ENCODE assay signal across 32 mouse cellular contexts in genomic region chr16:18645329-18645728, GRCm38 (mm10). TPM values are rescaled to one million over a fixed set of nuclear protein-coding genes. Genes with fewer than 3 reads are reported as not detected.
DNase-seq lines count a peak whose midpoint lies in the region; ATAC-seq lines count a peak whose summit lies in the region.
"Had no signal": no experiment of that assay in that cellular context is flagged by ENCODE, and none has a peak within 500 bp of the region (broad histone marks: within the 10 kb centered on the region; RNA-seq: fewer than 3 reads in every experiment).

No protein-coding gene starts in this region.

- no peak overlapping the region for H3K4me3 ChIP-seq in embryonic facial prominence, embryonic 13.5 days
- no peak overlapping the region for H3K4me3 ChIP-seq in embryonic facial prominence, embryonic 10.5 days
- no peak overlapping the region for H3K4me3 ChIP-seq in limb, embryonic 12.5 days (replicated peaks)
- H3K4me3 ChIP-seq in limb, embryonic 10.5 days, result no peak overlapping the region
- H3K4me3 ChIP-seq in limb, embryonic 13.5 days, result no peak overlapping the region
- no peak overlapping the region for H3K4me3 ChIP-seq in stomach, embryonic 16.5 days (replicated peaks; ENCODE audit: low read length)
- H3K4me3 ChIP-seq: forebrain, embryonic 10.5 days; forebrain, embryonic 15.5 days; gastrocnemius, adult 2 months; heart, adult 2 months; heart, embryonic 13.5 days; midbrain, embryonic 15.5 days; neural tube, embryonic 15.5 days had no signal

- H3K4me1 ChIP-seq in embryonic facial prominence, embryonic 13.5 days, result peaks cover 7% of the 10 kb centered on the region
- H3K4me1 ChIP-seq in embryonic facial prominence, embryonic 10.5 days, result peaks cover 6% of the 10 kb centered on the region; the same call in 1 of the 2 replicates
- no peaks in the 10 kb centered on the region for H3K4me1 ChIP-seq in limb, embryonic 12.5 days (replicated peaks)
- H3K4me1 ChIP-seq in limb, embryonic 10.5 days, result no peaks in the 10 kb centered on the region
- peaks cover 11% of the 10 kb centered on the region; the same call in 1 of the 2 replicates for H3K4me1 ChIP-seq in limb, embryonic 13.5 days
- H3K4me1 ChIP-seq in stomach, embryonic 16.5 days (ENCODE audit: control insufficient read depth, insufficient read depth, low read length), result 0 out of 2 replicates have a peak, but pooled peaks cover 3% of the 10 kb centered on the region
- H3K4me1 ChIP-seq: forebrain, embryonic 15.5 days; midbrain, embryonic 15.5 days; neural tube, embryonic 15.5 days had no signal

- no peak overlapping the region for H3K4me2 ChIP-seq in embryonic facial prominence, embryonic 13.5 days
- no peak overlapping the region for H3K4me2 ChIP-seq in limb, embryonic 12.5 days
- no peak overlapping the region for H3K4me2 ChIP-seq in limb, embryonic 13.5 days (replicated peaks)
- no peak overlapping the region for H3K4me2 ChIP-seq in stomach, embryonic 16.5 days (ENCODE audit: low read depth, low read length)
- H3K4me2 ChIP-seq: forebrain, embryonic 15.5 days; heart, embryonic 13.5 days; midbrain, embryonic 15.5 days; neural tube, embryonic 15.5 days had no signal

- DNase-seq in embryonic facial prominence, embryonic 10.5 days (ENCODE audit: low spot score), result no peak
- DNase-seq in limb, embryonic 10.5 days (ENCODE audit: low spot score), result no peak
- DNase-seq in spleen, postnatal 14 days (ENCODE audit: low spot score in 2 of 2), result no peak
- DNase-seq in lung, postnatal 36 days, result no peak
- DNase-seq: adrenal gland, adult 2 months; adrenal gland, postnatal 36 days; cerebellum, adult 2 months; cerebellum, postnatal 14 days; gastrocnemius, adult 2 months; gastrocnemius, postnatal 36 days; heart, adult 2 months; kidney, adult 2 months; kidney, postnatal 4 days; liver; lung, adult 2 months; lung, postnatal 10 days; retina, postnatal 1 day; right cerebral cortex, postnatal 14 days; thymus, adult 18-20 months; thymus, postnatal 25 days had no signal

- WGBS in embryonic facial prominence, embryonic 13.5 days, result 32% methylated on average over 6 of the region's 6 CpGs
- WGBS in embryonic facial prominence, embryonic 10.5 days, result 51% methylated on average over 6 of the region's 6 CpGs
- 72% methylated on average over 6 of the region's 6 CpGs for WGBS in limb, embryonic 12.5 days
- WGBS in limb, embryonic 10.5 days, result 67% methylated on average over 6 of the region's 6 CpGs
- WGBS in limb, embryonic 13.5 days, result 68% methylated on average over 6 of the region's 6 CpGs
- 60% methylated on average over 6 of the region's 6 CpGs for WGBS in stomach, embryonic 16.5 days

- no peaks in the 10 kb centered on the region for H3K36me3 ChIP-seq in embryonic facial prominence, embryonic 13.5 days
- H3K36me3 ChIP-seq in embryonic facial prominence, embryonic 10.5 days (replicated peaks), result no peaks in the 10 kb centered on the region
- H3K36me3 ChIP-seq in limb, embryonic 12.5 days, result no peaks in the 10 kb centered on the region
- H3K36me3 ChIP-seq in limb, embryonic 10.5 days, result no peaks in the 10 kb centered on the region
- no peaks in the 10 kb centered on the region for H3K36me3 ChIP-seq in limb, embryonic 13.5 days
- no peaks in the 10 kb centered on the region for H3K36me3 ChIP-seq in stomach, embryonic 16.5 days (ENCODE audit: control insufficient read depth, insufficient read depth, low read length)
- H3K36me3 ChIP-seq: forebrain, embryonic 10.5 days; forebrain, embryonic 15.5 days; heart, embryonic 13.5 days; midbrain, embryonic 15.5 days; neural tube, embryonic 15.5 days had no signal

- H3K9ac ChIP-seq in embryonic facial prominence, embryonic 13.5 days, result peak overlapping the region; percentile 27; the same call in 1 of the 2 replicates
- H3K9ac ChIP-seq in limb, embryonic 12.5 days (replicated peaks), result no peak overlapping the region
- H3K9ac ChIP-seq in limb, embryonic 13.5 days, result no peak overlapping the region
- H3K9ac ChIP-seq in stomach, embryonic 16.5 days (ENCODE audit: low read length), result no peak overlapping the region; the same call in 1 of the 2 replicates
- H3K9ac ChIP-seq: forebrain, embryonic 15.5 days; heart, embryonic 13.5 days; liver, embryonic 14.5 days; midbrain, embryonic 15.5 days; neural tube, embryonic 15.5 days had no signal

- no peaks in the 10 kb centered on the region for H3K9me3 ChIP-seq in embryonic facial prominence, embryonic 13.5 days
- no peaks in the 10 kb centered on the region for H3K9me3 ChIP-seq in embryonic facial prominence, embryonic 10.5 days
- H3K9me3 ChIP-seq in limb, embryonic 12.5 days, result no peaks in the 10 kb centered on the region
- H3K9me3 ChIP-seq in limb, embryonic 10.5 days (replicated peaks), result no peaks in the 10 kb centered on the region
- H3K9me3 ChIP-seq in limb, embryonic 13.5 days, result no peaks in the 10 kb centered on the region
- H3K9me3 ChIP-seq in stomach, embryonic 16.5 days (replicated peaks; ENCODE audit: control insufficient read depth, low read length), result no peaks in the 10 kb centered on the region
- H3K9me3 ChIP-seq: forebrain, embryonic 15.5 days; midbrain, embryonic 15.5 days; neural tube, embryonic 15.5 days had no signal

- peak overlapping the region; percentile 77 for H3K27ac ChIP-seq in embryonic facial prominence, embryonic 13.5 days
- no peak overlapping the region for H3K27ac ChIP-seq in embryonic facial prominence, embryonic 10.5 days (replicated peaks)
- H3K27ac ChIP-seq in limb, embryonic 12.5 days, result peak overlapping the region; percentile 35; the same call in 1 of the 2 replicates
- H3K27ac ChIP-seq in limb, embryonic 10.5 days, result no peak overlapping the region
- peak overlapping the region; percentile 48 for H3K27ac ChIP-seq in limb, embryonic 13.5 days
- H3K27ac ChIP-seq in stomach, embryonic 16.5 days (ENCODE audit: low read length), result peak overlapping the region; percentile 30; the same call in 1 of the 2 replicates
- H3K27ac ChIP-seq: forebrain, embryonic 10.5 days; forebrain, embryonic 15.5 days; gastrocnemius, adult 2 months; heart, adult 2 months; heart, embryonic 13.5 days; kidney, postnatal 0 days; liver, embryonic 14.5 days; midbrain, embryonic 15.5 days; neural tube, embryonic 15.5 days had no signal

- ATAC-seq in embryonic facial prominence, embryonic 13.5 days (ENCODE audit: insufficient number of reproducible peaks, insufficient read depth, low FRiP score, low TSS enrichment, low read depth), result 0 out of 2 replicates have a peak, but pooled peaks have one; percentile 7
- no peak for ATAC-seq in limb, embryonic 12.5 days (ENCODE audit: insufficient number of reproducible peaks, insufficient read depth, low FRiP score, low TSS enrichment, low read depth)
- ATAC-seq in limb, embryonic 13.5 days (ENCODE audit: low FRiP score, low read depth), result 0 out of 2 replicates have a peak, but pooled peaks have one; percentile 21
- ATAC-seq in stomach, embryonic 16.5 days (ENCODE audit: insufficient read depth, low FRiP score), result peak; percentile 47; the same call in 1 of the 2 replicates
- ATAC-seq: activated CD4-positive, CD25-positive, alpha-beta regulatory T cell, adult 4 months; forebrain, embryonic 15.5 days; midbrain, embryonic 15.5 days had no signal

- no peaks in the 10 kb centered on the region for H3K27me3 ChIP-seq in embryonic facial prominence, embryonic 13.5 days
- H3K27me3 ChIP-seq in embryonic facial prominence, embryonic 10.5 days (replicated peaks; ENCODE audit: low read depth, poor library complexity, severe bottlenecking), result no peaks in the 10 kb centered on the region
- no peaks in the 10 kb centered on the region for H3K27me3 ChIP-seq in limb, embryonic 12.5 days
- H3K27me3 ChIP-seq in limb, embryonic 10.5 days (ENCODE audit: low read depth, poor library complexity, severe bottlenecking), result no peaks in the 10 kb centered on the region
- no peaks in the 10 kb centered on the region for H3K27me3 ChIP-seq in limb, embryonic 13.5 days
- no peaks in the 10 kb centered on the region for H3K27me3 ChIP-seq in stomach, embryonic 16.5 days (ENCODE audit: control insufficient read depth, insufficient read depth, low read length)
- H3K27me3 ChIP-seq: forebrain, embryonic 15.5 days; heart, embryonic 13.5 days; midbrain, embryonic 15.5 days; neural tube, embryonic 15.5 days had no signal

RNA-seq across cellular contexts. Expression of gene Sept5, which starts 15.6 kb away (rescaled TPM):
- 39.7 and 45.9 TPM in 2 replicates for polyA plus RNA-seq in embryonic facial prominence, embryonic 13.5 days (2015; fragmentation: Nextera tagmentation; extraction: Ambion mirVana)
- polyA plus RNA-seq in embryonic facial prominence, embryonic 10.5 days (2016; fragmentation: Nextera tagmentation; extraction: Ambion mirVana), result 30.2 and 32.2 TPM in 2 replicates
- 31.7 and 34.2 TPM in 2 replicates for polyA plus RNA-seq in limb, embryonic 12.5 days (2016; fragmentation: Nextera tagmentation; extraction: Ambion mirVana)
- polyA plus RNA-seq in limb, embryonic 10.5 days (2016; fragmentation: Nextera tagmentation; extraction: Ambion mirVana), result 19.4 and 29.1 TPM in 2 replicates
- 37.0 and 41.7 TPM in 2 replicates for polyA plus RNA-seq in limb, embryonic 13.5 days (2015; fragmentation: Nextera tagmentation; extraction: Ambion mirVana)
- 26.8 and 37.7 TPM in 2 replicates for polyA plus RNA-seq in stomach, embryonic 16.5 days (2015; fragmentation: Nextera tagmentation; extraction: Ambion mirVana)

RNA-seq across cellular contexts. Expression of gene Gm49601, which starts 19.1 kb away (rescaled TPM):
- 4.5 and 7.4 TPM in 2 replicates for polyA plus RNA-seq in embryonic facial prominence, embryonic 13.5 days (2015; fragmentation: Nextera tagmentation; extraction: Ambion mirVana)
- polyA plus RNA-seq in embryonic facial prominence, embryonic 10.5 days (2016; fragmentation: Nextera tagmentation; extraction: Ambion mirVana), result 3.2 and 3.6 TPM in 2 replicates
- polyA plus RNA-seq in limb, embryonic 12.5 days (2016; fragmentation: Nextera tagmentation; extraction: Ambion mirVana), result 5.2 and 6.8 TPM in 2 replicates
- polyA plus RNA-seq in limb, embryonic 10.5 days (2016; fragmentation: Nextera tagmentation; extraction: Ambion mirVana), result 2.3 and 4.7 TPM in 2 replicates
- 5.9 and 6.0 TPM in 2 replicates for polyA plus RNA-seq in limb, embryonic 13.5 days (2015; fragmentation: Nextera tagmentation; extraction: Ambion mirVana)
- polyA plus RNA-seq in stomach, embryonic 16.5 days (2015; fragmentation: Nextera tagmentation; extraction: Ambion mirVana), result 3.1 and 4.2 TPM in 2 replicates
- polyA plus RNA-seq: activated CD4-positive, CD25-positive, alpha-beta regulatory T cell, adult 4 months had no signal

RNA-seq across cellular contexts. Expression of gene Gp1bb, which starts 23.1 kb away (rescaled TPM):
- polyA plus RNA-seq in embryonic facial prominence, embryonic 13.5 days (2015; fragmentation: Nextera tagmentation; extraction: Ambion mirVana), result 2.2 and 3.2 TPM in 2 replicates
- 2.6 and 3.5 TPM in 2 replicates for polyA plus RNA-seq in embryonic facial prominence, embryonic 10.5 days (2016; fragmentation: Nextera tagmentation; extraction: Ambion mirVana)
- 3.9 and 4.3 TPM in 2 replicates for polyA plus RNA-seq in limb, embryonic 12.5 days (2016; fragmentation: Nextera tagmentation; extraction: Ambion mirVana)
- 1.8 and 2.8 TPM in 2 replicates for polyA plus RNA-seq in limb, embryonic 10.5 days (2016; fragmentation: Nextera tagmentation; extraction: Ambion mirVana)
- 2.6 and 3.6 TPM in 2 replicates for polyA plus RNA-seq in limb, embryonic 13.5 days (2015; fragmentation: Nextera tagmentation; extraction: Ambion mirVana)
- polyA plus RNA-seq in stomach, embryonic 16.5 days (2015; fragmentation: Nextera tagmentation; extraction: Ambion mirVana), result 0.68 and 0.74 TPM in 2 replicates
- polyA plus RNA-seq: activated CD4-positive, CD25-positive, alpha-beta regulatory T cell, adult 4 months had no signal

RNA-seq across cellular contexts. Expression of gene Tbx1, which starts 54.9 kb away (rescaled TPM):
- 7.9 and 8.3 TPM in 2 replicates for polyA plus RNA-seq in embryonic facial prominence, embryonic 13.5 days (2015; fragmentation: Nextera tagmentation; extraction: Ambion mirVana)
- 8.1 and 9.5 TPM in 2 replicates for polyA plus RNA-seq in embryonic facial prominence, embryonic 10.5 days (2016; fragmentation: Nextera tagmentation; extraction: Ambion mirVana)
- polyA plus RNA-seq in limb, embryonic 12.5 days (2016; fragmentation: Nextera tagmentation; extraction: Ambion mirVana), result 9.4 and 11.2 TPM in 2 replicates
- 1.1 and 1.7 TPM in 2 replicates for polyA plus RNA-seq in limb, embryonic 10.5 days (2016; fragmentation: Nextera tagmentation; extraction: Ambion mirVana)
- polyA plus RNA-seq in limb, embryonic 13.5 days (2015; fragmentation: Nextera tagmentation; extraction: Ambion mirVana), result 5.5 and 6.0 TPM in 2 replicates
- 0.20 and 0.84 TPM in 2 replicates for polyA plus RNA-seq in stomach, embryonic 16.5 days (2015; fragmentation: Nextera tagmentation; extraction: Ambion mirVana)
- polyA plus RNA-seq: activated CD4-positive, CD25-positive, alpha-beta regulatory T cell, adult 4 months had no signal

Comparison
In these comparisons a context has a peak if more than half of its experiments do, and no peak if none do; other contexts are left out.
1. H3K27ac ChIP-seq: peak in embryonic facial prominence, embryonic 13.5 days (single experiment), limb, embryonic 12.5 days (single experiment), limb, embryonic 13.5 days (single experiment) and stomach, embryonic 16.5 days (single experiment); none in embryonic facial prominence, embryonic 10.5 days (single experiment) and limb, embryonic 10.5 days (single experiment).